Mouse (Mus musculus) liver, embryonic 14.5 days (tissue): ENCODE data around the gene Kcnk4. TPM values are rescaled to one million over a fixed set of nuclear protein-coding genes. Genes with fewer than 3 reads are reported as not detected.

Experiments used
- ATAC-seq: fragments of 200-750 bp; cut with Nextera tagmentation; 2 replicates; pipeline ENCODE4 v1.8.0; 2017; ENCODE audit warnings: moderate number of reproducible peaks, mild to moderate bottlenecking, moderate library complexity; ENCODE audit not compliant: insufficient read depth
- DNase-seq, 3 experiments: peaks; one replicate each; pipeline ENCODE4 v3.0.0-alpha.2; 2012 to 2013; ENCODE audit warnings: low read depth in 3 of 3, low spot score in 3 of 3
- H3K27ac ChIP-seq: fragments of 300-500 bp; sonication (generic); 2 replicates; pipeline ENCODE4 v1.5.1; 2014; ENCODE audit warnings: moderate library complexity, mild to moderate bottlenecking, control low read depth, inconsistent platforms
- H3K27me3 ChIP-seq: fragments of 300-500 bp; sonication (generic); 2 replicates; pipeline ENCODE4 v1.6.1; 2014; ENCODE audit warnings: mild to moderate bottlenecking, low read length, moderate library complexity; ENCODE audit not compliant: control insufficient read depth, insufficient read depth
- H3K36me3 ChIP-seq: fragments of 300-500 bp; sonication (generic); replicated peaks from 2 replicates; pipeline ENCODE4 v1.6.1; 2014; ENCODE audit warnings: low read depth; ENCODE audit not compliant: control insufficient read depth, insufficient read depth
- H3K4me1 ChIP-seq, 2 experiments: fragments of 200-500 bp in 1 of 2; fragments of 300-500 bp in 1 of 2; sonication (generic) in 1 of 2; replicated peaks; 2 replicates each; pipeline ENCODE4 v1.6.1; 2012 to 2014; ENCODE audit warnings: antibody characterized with exemption in 1 of 2, inconsistent platforms in 1 of 2, low read length in 1 of 2; ENCODE audit not compliant: control insufficient read depth in 2 of 2, insufficient read depth in 2 of 2
- H3K4me2 ChIP-seq: fragments of 300-500 bp; sonication (generic); 2 replicates; pipeline ENCODE4 v1.6.1; 2014; ENCODE audit warnings: low read depth, mild to moderate bottlenecking, control low read depth, moderate library complexity
- H3K4me3 ChIP-seq, 2 experiments: fragments of 200-500 bp in 1 of 2; fragments of 300-500 bp in 1 of 2; sonication (generic) in 1 of 2; 2 replicates each; pipeline ENCODE4 v1.5.1; 2012 to 2014; ENCODE audit warnings: low read depth in 2 of 2, low read length in 2 of 2, mild to moderate bottlenecking in 2 of 2, control low read depth in 1 of 2, inconsistent platforms in 1 of 2, moderate library complexity in 1 of 2; ENCODE audit not compliant: insufficient read depth in 1 of 2
- H3K9ac ChIP-seq: fragments of 300-500 bp; sonication (generic); replicated peaks from 2 replicates; pipeline ENCODE4 v1.6.1; 2014; ENCODE audit warnings: mild to moderate bottlenecking, control low read depth, moderate library complexity
- H3K9me3 ChIP-seq: fragments of 300-500 bp; sonication (generic); 2 replicates; pipeline ENCODE4 v1.6.1; 2016; ENCODE audit warnings: low read length, mixed read lengths; ENCODE audit not compliant: control insufficient read depth
- CTCF ChIP-seq: IDR thresholded peaks from 2 replicates; pipeline ENCODE4 v1.5.1; 2016; ENCODE audit warnings: antibody characterized with exemption, low read depth, control low read depth
- EP300 ChIP-seq: IDR thresholded peaks from 2 replicates; pipeline ENCODE4 v1.6.1; 2016; ENCODE audit warnings: antibody characterized with exemption, low read depth
- WGBS: fragments of 180-500 bp; shearing (Covaris S2); extraction: QIAGEN DNeasy Blood & Tissue Kit; methylation state at CpG from one replicate; pipeline ENCODE4 v1.1.7; 2014; ENCODE audit not compliant: insufficient replicate concordance; 5-methylcytosine and 5-hydroxymethylcytosine counted together
- microRNA-seq: library from miRNA; unstranded; fragments of <30 nt; microRNA quantifications from one replicate; pipeline ENCODE4, GENCODE M21; 2016
- polyA plus RNA-seq, 2 experiments: library from polyadenylated mRNA; depleted of rRNA in 1 of 2; stranded (reverse) in 1 of 2; unstranded in 1 of 2; fragments of >200 nt; fragmentation: Nextera tagmentation in 1 of 2; extraction: Ambion mirVana in 1 of 2; gene quantifications; 2 replicates each; pipeline versions ENCODE4 v1.2.1 to v1.2.3; 2012 to 2014

Kcnk4 gene
- polyA plus RNA-seq, 2 experiments = 0.05 TPM; not detected in 1

DNA sequence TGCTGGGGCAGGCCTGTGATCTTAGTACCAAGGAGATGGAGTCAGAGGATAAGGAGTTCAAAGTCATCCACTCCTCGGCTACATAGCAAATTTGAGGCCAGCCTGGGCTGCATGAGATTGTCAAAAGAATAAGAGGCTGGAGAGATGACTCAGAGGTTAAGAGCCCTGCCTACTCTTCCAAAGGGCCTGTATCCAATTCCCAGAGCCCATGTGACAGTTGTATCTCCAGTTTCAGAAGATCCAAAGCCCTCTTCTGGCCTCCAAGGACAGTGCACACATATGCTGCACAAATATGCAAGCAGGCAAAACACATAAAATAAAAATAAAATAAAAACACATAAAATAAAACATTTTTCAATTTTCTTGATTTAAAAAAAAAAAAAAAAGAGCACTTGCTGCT lies 60.1 kb downstream of the Kcnk4 start:
- ATAC-seq = no peak
- H3K9ac ChIP-seq = no peak overlapping the region
- 44% methylated on average over 1 of the region's 1 CpGs for WGBS
- H3K9me3 ChIP-seq = no peaks in the 10 kb centered on the region
- H3K4me3 ChIP-seq = no peak overlapping the region
- TF ChIP-seq CTCF (no peak), EP300 (no peak)
- no peak overlapping the region for H3K27ac ChIP-seq
- H3K36me3 ChIP-seq = no peaks in the 10 kb centered on the region
- H3K4me2 ChIP-seq = no peak overlapping the region
- peaks cover 2 to 9% of the 10 kb centered on the region in 2 experiments; a peak in 2 of 4 replicates for H3K4me1 ChIP-seq
- no peaks in the 10 kb centered on the region for H3K27me3 ChIP-seq
- DNase-seq = no peak

Small RNA genes within 50 kb of the gene (microRNA-seq; reads per million reads assigned to microRNA genes)
- gene Mir6990 = 3.0 reads per million

Other genes with a start within 250 kb of the Kcnk4 start
- gene Rps6ka4, start 93.9 kb downstream of the Kcnk4 start, polyA plus RNA-seq (2012; rRNA removed) = 3.0 and 3.1 TPM in 2 replicates
- gene Rps6ka4, start 93.9 kb downstream of the Kcnk4 start, polyA plus RNA-seq (2014; fragmentation: Nextera tagmentation; extraction: Ambion mirVana) = 4.3 and 5.4 TPM in 2 replicates
- 1.5 and 2.3 TPM in 2 replicates for gene Ccdc88b, start 76.3 kb downstream of the Kcnk4 start, polyA plus RNA-seq (2012; rRNA removed)
- gene Ccdc88b, start 76.3 kb downstream of the Kcnk4 start, polyA plus RNA-seq (2014; fragmentation: Nextera tagmentation; extraction: Ambion mirVana) = 0.76 and 1.1 TPM in 2 replicates
- gene Trmt112, start 24.8 kb downstream of the Kcnk4 start, polyA plus RNA-seq (2012; rRNA removed) = 65.7 and 69.4 TPM in 2 replicates
- 75.2 and 77.4 TPM in 2 replicates for gene Trmt112, start 24.8 kb downstream of the Kcnk4 start, polyA plus RNA-seq (2014; fragmentation: Nextera tagmentation; extraction: Ambion mirVana)
- gene Prdx5, start 24.4 kb downstream of the Kcnk4 start, polyA plus RNA-seq (2012; rRNA removed) = 41.8 and 54.9 TPM in 2 replicates
- 78.7 and 87.2 TPM in 2 replicates for gene Prdx5, start 24.4 kb downstream of the Kcnk4 start, polyA plus RNA-seq (2014; fragmentation: Nextera tagmentation; extraction: Ambion mirVana)
- gene Esrra, start 12.7 kb downstream of the Kcnk4 start, polyA plus RNA-seq (2012; rRNA removed) = 6.2 and 6.6 TPM in 2 replicates
- gene Esrra, start 12.7 kb downstream of the Kcnk4 start, polyA plus RNA-seq (2014; fragmentation: Nextera tagmentation; extraction: Ambion mirVana) = 1.6 and 2.2 TPM in 2 replicates
- gene Catsperz, start 9.1 kb downstream of the Kcnk4 start, polyA plus RNA-seq (2012; rRNA removed) = 0.13 and 0.16 TPM in 2 replicates
- gene Catsperz, start 9.1 kb downstream of the Kcnk4 start, polyA plus RNA-seq (2014; fragmentation: Nextera tagmentation; extraction: Ambion mirVana) = 0.28 and 0.37 TPM in 2 replicates
- gene Bad, start 7.3 kb upstream of the Kcnk4 start, polyA plus RNA-seq (2012; rRNA removed) = 22.3 and 22.8 TPM in 2 replicates
- gene Bad, start 7.3 kb upstream of the Kcnk4 start, polyA plus RNA-seq (2014; fragmentation: Nextera tagmentation; extraction: Ambion mirVana) = 25.7 and 27.9 TPM in 2 replicates
- 5.5 and 8.8 TPM in 2 replicates for gene Gpr137, start 8.0 kb upstream of the Kcnk4 start, polyA plus RNA-seq (2012; rRNA removed)
- 4.4 and 4.5 TPM in 2 replicates for gene Gpr137, start 8.0 kb upstream of the Kcnk4 start, polyA plus RNA-seq (2014; fragmentation: Nextera tagmentation; extraction: Ambion mirVana)
- 52.2 and 69.6 TPM in 2 replicates for gene Ppp1r14b, start 40.5 kb upstream of the Kcnk4 start, polyA plus RNA-seq (2012; rRNA removed)
- 74.0 and 79.2 TPM in 2 replicates for gene Ppp1r14b, start 40.5 kb upstream of the Kcnk4 start, polyA plus RNA-seq (2014; fragmentation: Nextera tagmentation; extraction: Ambion mirVana)
- 7.2 and 7.7 TPM in 2 replicates for gene Plcb3, start 42.0 kb upstream of the Kcnk4 start, polyA plus RNA-seq (2012; rRNA removed)
- gene Plcb3, start 42.0 kb upstream of the Kcnk4 start, polyA plus RNA-seq (2014; fragmentation: Nextera tagmentation; extraction: Ambion mirVana) = 4.6 and 4.9 TPM in 2 replicates
- gene Fkbp2, start 46.0 kb upstream of the Kcnk4 start, polyA plus RNA-seq (2012; rRNA removed) = 31.7 and 46.1 TPM in 2 replicates
- 65.7 and 67.1 TPM in 2 replicates for gene Fkbp2, start 46.0 kb upstream of the Kcnk4 start, polyA plus RNA-seq (2014; fragmentation: Nextera tagmentation; extraction: Ambion mirVana)
- gene Vegfb, start 53.1 kb upstream of the Kcnk4 start, polyA plus RNA-seq (2012; rRNA removed) = 7.6 and 8.0 TPM in 2 replicates
- 9.5 and 10.2 TPM in 2 replicates for gene Vegfb, start 53.1 kb upstream of the Kcnk4 start, polyA plus RNA-seq (2014; fragmentation: Nextera tagmentation; extraction: Ambion mirVana)
- gene Dnajc4, start 58.1 kb upstream of the Kcnk4 start, polyA plus RNA-seq (2012; rRNA removed) = 7.8 and 8.6 TPM in 2 replicates
- gene Dnajc4, start 58.1 kb upstream of the Kcnk4 start, polyA plus RNA-seq (2014; fragmentation: Nextera tagmentation; extraction: Ambion mirVana) = 10.0 and 10.5 TPM in 2 replicates
- gene Nudt22, start 61.6 kb upstream of the Kcnk4 start, polyA plus RNA-seq (2012; rRNA removed) = 6.8 and 7.1 TPM in 2 replicates
- gene Nudt22, start 61.6 kb upstream of the Kcnk4 start, polyA plus RNA-seq (2014; fragmentation: Nextera tagmentation; extraction: Ambion mirVana) = 9.7 and 10.9 TPM in 2 replicates
- gene Trpt1, start 61.6 kb upstream of the Kcnk4 start, polyA plus RNA-seq (2012; rRNA removed) = 1.8 and 1.9 TPM in 2 replicates
- gene Trpt1, start 61.6 kb upstream of the Kcnk4 start, polyA plus RNA-seq (2014; fragmentation: Nextera tagmentation; extraction: Ambion mirVana) = 1.7 and 2.0 TPM in 2 replicates
- 58.1 and 58.9 TPM in 2 replicates for gene Fermt3, start 85.0 kb upstream of the Kcnk4 start, polyA plus RNA-seq (2012; rRNA removed)
- 72.2 and 78.4 TPM in 2 replicates for gene Fermt3, start 85.0 kb upstream of the Kcnk4 start, polyA plus RNA-seq (2014; fragmentation: Nextera tagmentation; extraction: Ambion mirVana)
- 56.2 and 86.2 TPM in 2 replicates for gene Stip1, start 105.5 kb upstream of the Kcnk4 start, polyA plus RNA-seq (2012; rRNA removed)
- 113 and 122 TPM in 2 replicates for gene Stip1, start 105.5 kb upstream of the Kcnk4 start, polyA plus RNA-seq (2014; fragmentation: Nextera tagmentation; extraction: Ambion mirVana)
- gene Macrod1, start 122.3 kb upstream of the Kcnk4 start, polyA plus RNA-seq (2012; rRNA removed) = 4.5 TPM in 2 replicates
- gene Macrod1, start 122.3 kb upstream of the Kcnk4 start, polyA plus RNA-seq (2014; fragmentation: Nextera tagmentation; extraction: Ambion mirVana) = 3.7 and 5.1 TPM in 2 replicates
- 0.01 and 0.02 TPM in 2 replicates for gene Flrt1, start 171.2 kb upstream of the Kcnk4 start, polyA plus RNA-seq (2012; rRNA removed)
- 0.08 and 0.09 TPM in 2 replicates for gene Flrt1, start 171.2 kb upstream of the Kcnk4 start, polyA plus RNA-seq (2014; fragmentation: Nextera tagmentation; extraction: Ambion mirVana)